Mouse (Mus musculus): ENCODE measurements at regions not wholly inside any gene's neighbourhood (a gene's known extent, or its start where the extent isn't known, plus 50 kb on each side); places are given as distances from the start of the nearest gene placed in this dataset.

DNA sequence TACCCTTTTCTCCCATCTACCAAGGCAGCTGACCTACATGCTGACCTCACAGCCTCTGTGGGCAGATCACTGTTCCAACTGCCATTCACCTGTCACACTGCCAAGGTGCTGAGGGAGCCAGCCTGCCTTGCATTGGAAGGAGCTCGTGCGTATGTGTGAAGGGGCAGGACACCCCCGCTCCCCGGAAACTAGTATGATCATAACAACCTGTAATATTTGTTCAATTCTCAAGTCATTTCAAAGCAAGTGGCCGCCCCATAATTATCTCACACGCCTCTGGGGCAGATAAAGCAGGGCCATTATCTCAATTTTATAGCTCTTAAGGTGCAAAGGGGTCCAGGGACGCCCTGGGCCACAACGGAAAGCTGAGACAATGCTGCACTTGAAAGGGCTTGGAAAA is 469.2 kb upstream of the Tbx3 start:
- ATAC-seq (replicated peaks; ENCODE audit: poor library complexity, severe bottlenecking): no peak

GRCm38 (mm10) chr5:119204736-119205135 is 465.7 kb upstream of the Tbx3 start:
- no peak for ATAC-seq (replicated peaks; ENCODE audit: poor library complexity, severe bottlenecking)

GRCm38 (mm10) chr5:119208077-119208476 is 462.4 kb upstream of the Tbx3 start:
- no peak for ATAC-seq (replicated peaks; ENCODE audit: poor library complexity, severe bottlenecking)

DNA sequence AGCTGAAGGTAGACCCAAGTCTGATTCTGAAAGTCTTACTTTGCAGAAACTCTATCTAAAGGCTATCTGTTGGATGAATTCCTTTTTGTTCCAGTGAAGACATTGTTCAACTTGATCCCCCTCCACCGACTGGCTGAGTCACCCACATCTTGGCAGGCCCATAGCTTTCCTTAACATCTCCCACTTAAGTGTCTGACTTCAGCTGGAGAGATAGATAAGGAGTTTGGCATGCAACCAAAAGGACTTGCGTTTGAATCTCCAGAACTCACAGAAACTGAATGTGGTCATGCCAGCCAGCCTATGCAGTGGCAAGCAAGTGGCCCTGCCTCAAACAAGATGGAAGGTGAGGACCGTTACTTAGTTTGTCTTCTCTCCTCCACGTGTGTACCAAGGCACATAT is 457.3 kb upstream of the Tbx3 start:
- ATAC-seq (replicated peaks; ENCODE audit: poor library complexity, severe bottlenecking): no peak

DNA sequence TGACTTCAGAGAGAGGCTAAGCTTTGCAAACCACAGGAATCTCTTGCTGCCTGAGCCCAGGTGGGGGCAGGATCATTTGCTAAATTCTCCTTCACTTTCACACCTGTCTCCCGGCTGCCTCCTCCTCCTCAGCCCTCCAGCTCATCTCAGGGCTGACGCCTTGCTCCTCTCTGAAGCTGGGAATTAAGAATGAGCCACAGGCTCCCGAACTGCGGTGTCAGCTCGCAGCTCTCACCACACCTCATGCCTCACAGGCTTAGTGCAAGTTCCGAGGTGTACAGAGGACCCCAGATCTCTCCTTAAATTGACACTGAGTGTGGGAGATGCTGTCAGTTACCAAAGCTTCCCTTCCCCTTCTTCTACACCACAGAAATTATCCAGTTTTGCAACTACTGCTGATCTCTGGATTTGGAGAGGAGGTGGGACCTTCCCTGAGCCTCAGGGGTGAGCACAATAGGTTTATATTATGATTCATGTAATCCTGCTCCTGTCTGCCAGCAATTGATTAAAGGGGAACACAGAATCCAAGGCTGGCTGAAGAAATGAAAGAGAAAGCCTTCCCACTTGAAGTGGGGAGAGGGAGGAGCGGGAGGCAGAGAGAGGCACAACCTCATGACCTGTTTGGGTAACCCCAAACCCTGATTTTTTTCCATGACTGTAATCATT is 456.6 kb upstream of the Tbx3 start:
- no peak for ATAC-seq (replicated peaks; ENCODE audit: poor library complexity, severe bottlenecking)

DNA sequence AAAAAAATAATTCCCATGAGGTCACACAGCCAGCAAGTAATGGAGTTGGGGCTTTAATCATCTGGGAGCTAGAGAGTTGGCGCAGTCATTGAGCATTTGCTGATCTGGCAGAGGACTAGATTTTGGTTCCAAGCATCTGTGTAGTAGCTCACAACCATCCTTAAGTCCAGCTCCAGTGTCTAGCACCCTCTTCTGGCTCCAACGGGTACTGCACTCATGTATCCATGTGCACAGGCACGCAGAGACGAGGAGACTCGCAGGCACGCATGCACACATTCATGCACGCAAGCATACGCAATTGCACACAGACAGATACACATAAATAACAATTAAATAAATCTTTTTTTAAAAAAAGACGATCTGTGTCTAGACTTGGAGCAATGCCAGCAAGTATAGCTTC is 455.5 kb upstream of the Tbx3 start:
- ATAC-seq (replicated peaks; ENCODE audit: poor library complexity, severe bottlenecking): no peak

- no peak for ATAC-seq (replicated peaks; ENCODE audit: poor library complexity, severe bottlenecking)
These were observed 455.1 kb upstream of the Tbx3 start for GRCm38 (mm10) chr5:119215364-119215763.

DNA sequence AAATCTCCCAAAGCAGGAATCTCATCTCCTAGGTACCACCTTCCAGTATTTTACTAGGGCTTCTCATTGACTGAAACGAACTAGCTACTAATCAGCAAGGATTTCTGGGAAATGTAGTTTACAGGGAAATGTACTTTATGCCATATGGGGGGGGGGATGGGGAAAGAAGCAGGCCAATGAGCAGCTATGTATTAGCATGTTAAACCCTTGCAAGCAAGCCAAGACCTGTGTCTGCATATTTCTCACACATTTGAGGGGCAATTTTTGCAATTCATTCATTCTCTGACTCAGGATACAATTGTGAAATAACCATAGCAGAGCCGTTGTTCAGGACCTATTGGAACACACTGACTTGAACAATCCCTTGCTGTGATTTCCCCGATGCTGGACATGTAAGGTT is 454.3 kb upstream of the Tbx3 start:
- ATAC-seq (replicated peaks; ENCODE audit: poor library complexity, severe bottlenecking): no peak

- no peak for ATAC-seq (replicated peaks; ENCODE audit: poor library complexity, severe bottlenecking)
These were observed 453.4 kb upstream of the Tbx3 start for GRCm38 (mm10) chr5:119217077-119217476.

GRCm38 (mm10) chr5:119228691-119229090 is 441.8 kb upstream of the Tbx3 start:
- ATAC-seq (replicated peaks; ENCODE audit: poor library complexity, severe bottlenecking): no peak

DNA sequence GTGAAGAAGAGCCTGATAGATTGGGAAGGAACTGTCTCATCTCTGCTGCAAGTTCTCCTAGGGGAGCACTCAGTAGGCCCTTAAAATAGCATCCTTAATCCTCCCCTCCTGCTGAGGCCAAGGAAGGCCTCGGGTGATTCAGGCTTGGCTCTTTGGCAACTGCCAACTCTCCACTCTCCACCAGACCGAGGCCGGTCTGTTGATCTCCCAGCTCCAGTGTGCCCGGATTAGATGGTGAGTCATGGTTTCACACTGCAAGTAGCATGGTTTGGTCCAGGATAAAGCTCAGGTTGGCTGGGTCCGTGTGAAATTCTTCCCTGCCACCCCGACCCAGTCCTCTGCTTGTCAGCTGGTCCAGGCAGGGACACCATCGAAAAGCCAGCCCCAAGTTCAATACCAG is 437.5 kb upstream of the Tbx3 start:
- no peak for ATAC-seq (replicated peaks; ENCODE audit: poor library complexity, severe bottlenecking)

DNA sequence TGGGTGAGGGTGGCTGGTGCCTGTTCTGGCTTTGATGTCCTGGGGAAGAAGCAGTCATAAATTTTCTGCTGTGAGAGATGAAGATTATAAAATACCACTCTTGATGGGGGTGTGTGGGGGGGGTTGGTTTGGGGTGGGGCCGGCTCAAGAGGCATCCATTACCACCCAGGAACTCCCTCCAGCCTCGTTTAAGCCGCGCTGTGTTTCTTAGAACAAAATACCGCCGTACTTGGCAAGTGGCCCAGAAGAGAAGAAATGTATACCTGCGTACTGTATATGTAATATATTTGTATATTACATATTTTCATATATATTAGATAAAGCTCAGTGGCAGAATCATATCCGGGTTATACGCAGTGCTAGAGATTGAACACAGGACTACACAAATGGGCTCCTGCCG is 434.6 kb upstream of the Tbx3 start:
- ATAC-seq (replicated peaks; ENCODE audit: poor library complexity, severe bottlenecking): no peak

DNA sequence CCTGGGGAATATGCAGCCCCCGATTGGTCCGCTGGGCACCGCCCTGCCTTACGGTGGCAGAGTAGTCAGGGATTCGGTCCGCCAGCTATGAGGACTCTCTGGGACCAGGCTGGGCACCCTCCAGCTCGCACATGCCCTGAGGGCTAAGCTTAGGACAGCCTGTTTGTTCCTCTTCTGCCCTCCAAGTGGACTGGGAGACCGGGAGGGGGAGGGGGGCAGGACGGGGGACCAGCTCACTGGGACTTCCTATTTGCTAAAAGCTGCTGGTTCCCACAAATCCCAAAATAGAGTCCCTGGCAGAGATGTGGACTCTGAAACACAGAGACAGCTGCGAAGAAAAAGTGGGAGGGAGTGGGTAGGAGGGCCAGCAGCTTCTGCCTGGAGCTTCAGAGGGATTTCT is 423.6 kb upstream of the Tbx3 start:
- no peak for ATAC-seq (replicated peaks; ENCODE audit: poor library complexity, severe bottlenecking)

- no peak for ATAC-seq (replicated peaks; ENCODE audit: poor library complexity, severe bottlenecking)
These were observed 421.8 kb upstream of the Tbx3 start for GRCm38 (mm10) chr5:119248626-119249025.

- no peak for ATAC-seq (replicated peaks; ENCODE audit: poor library complexity, severe bottlenecking)
These were observed 421.2 kb upstream of the Tbx3 start for GRCm38 (mm10) chr5:119249124-119249718.

DNA sequence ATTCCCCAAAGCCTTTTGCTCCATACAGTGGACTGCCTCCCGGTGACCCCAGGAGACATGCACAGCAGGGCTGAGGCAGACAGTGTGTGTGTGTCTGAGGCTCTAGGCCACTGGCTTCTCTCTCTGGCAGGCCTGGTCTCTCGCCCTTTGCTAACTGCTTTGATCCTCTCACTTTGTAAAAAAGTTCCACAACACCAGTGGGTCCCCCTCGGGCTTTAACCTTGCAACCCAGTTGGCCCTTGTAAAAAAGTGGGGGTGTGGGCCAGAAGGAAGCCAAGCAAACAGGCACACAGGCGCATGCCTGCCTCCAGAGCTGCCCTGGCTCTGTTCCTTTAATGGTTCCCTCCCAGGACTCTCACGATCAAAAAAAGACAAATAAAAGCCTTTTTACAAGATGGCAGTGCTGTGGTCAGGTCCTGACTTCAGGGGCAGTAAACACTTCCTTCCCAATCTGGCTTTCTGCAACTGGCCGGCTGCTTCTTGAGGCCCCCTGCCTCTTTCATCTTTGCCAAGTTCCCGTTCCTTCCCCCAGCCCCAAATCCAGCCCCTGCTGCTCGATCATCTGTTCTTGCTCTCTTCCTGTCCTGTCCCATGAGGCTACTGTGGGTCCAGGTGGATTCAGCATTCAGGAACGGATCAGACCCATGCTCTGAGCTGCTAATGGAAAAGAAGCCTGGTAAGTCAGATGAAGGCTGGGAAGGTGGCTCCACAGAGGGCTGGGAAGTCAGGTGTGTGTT is 419.0 kb upstream of the Tbx3 start:
- ATAC-seq (replicated peaks; ENCODE audit: poor library complexity, severe bottlenecking): no peak

- ATAC-seq (replicated peaks; ENCODE audit: poor library complexity, severe bottlenecking): no peak
These were observed 412.9 kb upstream of the Tbx3 start for GRCm38 (mm10) chr5:119257374-119258120.

DNA sequence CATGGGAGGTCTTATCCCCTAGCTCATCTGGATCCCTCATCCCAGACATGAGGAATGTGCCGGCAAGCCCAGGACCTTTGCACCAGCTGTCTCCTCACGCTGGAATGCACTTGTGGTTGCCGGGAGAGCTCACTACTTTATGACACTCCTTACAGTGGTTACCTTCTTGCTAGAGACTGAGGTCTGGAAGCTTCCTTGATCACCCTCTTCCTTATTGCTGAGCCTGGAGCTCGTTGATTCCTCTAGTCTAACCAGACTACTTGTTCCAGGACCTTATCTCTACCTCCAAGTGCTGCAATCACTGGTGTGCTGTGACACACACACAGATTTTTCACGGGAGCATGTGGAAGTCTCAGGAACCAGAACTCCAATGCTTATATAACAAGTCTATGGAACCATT is 411.6 kb upstream of the Tbx3 start:
- ATAC-seq (replicated peaks; ENCODE audit: poor library complexity, severe bottlenecking): no peak

GRCm38 (mm10) chr5:119265149-119265890 is 405.1 kb upstream of the Tbx3 start:
- no peak for ATAC-seq (replicated peaks; ENCODE audit: poor library complexity, severe bottlenecking)

DNA sequence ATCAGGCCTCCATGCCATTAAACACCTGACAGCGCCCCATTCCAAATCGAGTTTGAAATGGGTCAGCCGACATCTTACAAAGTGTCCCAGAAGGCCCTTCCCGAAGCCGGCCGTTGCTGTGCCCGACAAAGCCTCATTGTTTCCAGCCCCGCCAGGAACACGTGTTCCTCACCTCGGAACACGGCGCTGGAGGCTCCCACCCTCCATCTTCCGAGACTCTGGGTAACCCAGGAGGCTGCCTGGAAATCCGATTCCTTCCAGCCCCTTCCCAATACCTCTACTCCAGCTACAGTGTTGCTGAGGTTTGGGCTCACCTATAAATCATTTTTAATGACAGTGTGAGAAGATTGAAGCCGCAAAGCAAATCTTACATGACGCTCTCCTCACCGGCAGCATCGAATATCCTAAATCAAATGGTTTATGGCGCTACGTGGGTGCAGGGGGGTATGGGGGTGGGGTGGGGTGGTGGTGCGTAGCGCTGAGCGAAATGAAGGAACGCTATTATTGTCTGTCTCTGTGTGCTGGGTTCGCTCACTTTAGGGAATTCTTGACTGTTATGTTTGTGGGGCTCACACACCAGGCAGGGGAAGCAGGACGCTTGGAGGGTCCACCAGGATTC is 399.1 kb upstream of the Tbx3 start:
- no peak for ATAC-seq (replicated peaks; ENCODE audit: poor library complexity, severe bottlenecking)
